Mouse (Mus musculus): ENCODE results near the gene D5Ertd579e.

DNA sequence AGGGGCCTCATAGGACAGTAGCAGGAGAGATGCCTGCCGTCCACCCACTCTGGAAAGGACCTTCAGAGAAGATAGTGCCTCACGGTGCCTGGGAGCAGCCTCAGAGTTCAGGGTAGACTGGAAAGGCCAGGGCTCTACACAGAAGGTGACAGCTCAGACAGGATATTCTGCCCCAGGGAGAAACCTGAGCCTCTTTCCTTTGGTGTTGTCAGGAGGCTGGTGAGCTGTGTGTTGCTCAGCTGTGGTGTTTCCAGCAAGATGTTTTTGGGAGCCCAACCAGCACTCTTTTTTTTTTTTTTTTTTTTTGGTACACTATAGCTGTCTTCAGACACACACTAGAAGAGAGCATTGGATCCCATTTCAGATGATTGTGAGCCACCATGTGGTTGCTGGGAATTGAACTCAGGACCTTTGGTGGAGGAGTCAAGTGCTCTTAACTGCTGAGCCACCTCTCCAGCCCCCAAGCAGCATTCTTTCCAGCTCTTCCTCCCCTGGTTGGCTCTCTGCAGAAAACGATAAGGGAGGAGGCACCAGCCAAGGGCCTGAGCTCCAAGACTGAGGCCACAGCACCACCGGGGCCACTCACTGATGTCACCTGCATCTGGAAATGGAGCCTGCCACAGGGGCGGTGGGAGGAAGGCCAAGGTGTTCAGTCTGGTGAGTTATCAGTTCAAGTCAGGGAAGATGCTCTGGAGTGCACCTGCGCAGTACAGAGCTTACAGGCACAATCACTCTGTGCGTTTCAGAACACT, 36.3 kb upstream of the D5Ertd579e start:
- no peak for TF ChIP-seq GATA1 (IDR thresholded peaks at IDR 0.05; ENCODE audit: borderline replicate concordance, low read length)
- no peak for TF ChIP-seq FLI1 (IDR thresholded peaks at IDR 0.05; ENCODE audit: low read length)

Data from megakaryocyte, embryonic 14.5 days (primary cell).